Mouse (Mus musculus): ENCODE results near the gene Gm3020.
"Not testable (repeated sequence)": the region's sequence is repeated elsewhere in the genome, so short reads cannot be mapped to it uniquely, and the experiment has no call there.

The Gm3020 gene

GRCm38 (mm10) chr14:3651730-3652129 lies at the start of gene Gm3020:
Gene Gm3020 (plus strand): TSS chr14:3652030.
- DNase-seq, result not testable (repeated sequence)

DNA sequence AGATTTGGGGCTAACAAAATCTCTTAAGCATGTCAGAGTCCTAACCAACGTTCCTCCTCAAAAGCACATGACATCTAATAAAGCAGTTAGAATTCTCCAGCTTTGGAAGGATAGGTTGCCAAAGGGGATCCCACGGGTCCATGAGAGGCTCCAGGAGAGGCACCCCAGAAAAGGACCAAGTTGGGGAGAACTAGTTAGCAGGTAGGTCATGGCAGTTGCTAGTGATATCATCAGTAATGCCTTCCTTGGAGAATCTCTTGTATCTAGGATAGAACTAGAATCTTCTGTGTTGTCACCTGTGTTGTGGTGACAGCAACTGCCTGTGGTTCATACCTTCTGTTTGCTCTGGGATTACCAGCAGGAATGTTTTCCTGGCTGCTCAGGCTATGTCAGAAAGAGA lies 17.6 kb upstream of the Gm3020 start, which contains the start of gene Gm3012:
TSS of gene Gm3012 (plus strand) at position 301 of the 400 bp plus-strand sequence.
- not testable (repeated sequence) for DNase-seq

GRCm38 (mm10) chr14:3688483-3688882 lies 36.7 kb downstream of the Gm3020 start, which contains the start of gene Gm3043:
Gene Gm3043 (plus strand): TSS chr14:3688783.
- DNase-seq, result not testable (repeated sequence)

All from thymus, postnatal 36 days (tissue).